In genomic region chr9:33089977-33090376, GRCm38 (mm10) we compare ENCODE assay signal across 28 mouse cellular contexts.
"Had no signal": no experiment of that assay in that cellular context is flagged by ENCODE, and none has a peak within 500 bp of the region (broad histone marks: within the 10 kb centered on the region; RNA-seq: fewer than 3 reads in every experiment).

No protein-coding gene starts in this region.

- H3K36me3 ChIP-seq: heart, embryonic 13.5 days; heart, embryonic 15.5 days; hindbrain, embryonic 13.5 days; hindbrain, embryonic 15.5 days; kidney, embryonic 15.5 days; limb, embryonic 10.5 days; limb, embryonic 12.5 days; liver, embryonic 13.5 days; liver, embryonic 15.5 days had no signal

- H3K4me3 ChIP-seq: heart, adult 2 months; heart, embryonic 13.5 days; heart, embryonic 15.5 days; hindbrain, embryonic 13.5 days; hindbrain, embryonic 15.5 days; kidney, embryonic 15.5 days; limb, embryonic 10.5 days; limb, embryonic 12.5 days; liver, embryonic 13.5 days; liver, embryonic 15.5 days had no signal

- DNase-seq: gastrocnemius, postnatal 14 days; gastrocnemius, postnatal 36 days; heart, adult 2 months; heart, postnatal 14 days; heart, postnatal 36 days; kidney, adult 11 months; kidney, adult 2 months; kidney, adult 9 months; kidney, postnatal 14 days; kidney, postnatal 36 days; layer of hippocampus, adult 9-11 months; layer of hippocampus, postnatal 36 days; liver; liver, embryonic 13.5 days; liver, postnatal 0 days had no signal

- H3K27ac ChIP-seq: heart, adult 2 months; heart, embryonic 13.5 days; heart, embryonic 15.5 days; hindbrain, embryonic 13.5 days; hindbrain, embryonic 15.5 days; hindbrain, postnatal 0 days; kidney, embryonic 15.5 days; kidney, postnatal 0 days; limb, embryonic 10.5 days; limb, embryonic 12.5 days; liver, embryonic 13.5 days; liver, embryonic 15.5 days had no signal

- H3K4me1 ChIP-seq: heart, embryonic 13.5 days; heart, embryonic 15.5 days; hindbrain, embryonic 13.5 days; hindbrain, embryonic 15.5 days; kidney, embryonic 15.5 days; limb, embryonic 10.5 days; limb, embryonic 12.5 days; liver, embryonic 13.5 days; liver, embryonic 15.5 days had no signal

- H3K9ac ChIP-seq: heart, embryonic 13.5 days; heart, embryonic 15.5 days; hindbrain, embryonic 13.5 days; hindbrain, embryonic 15.5 days; kidney, embryonic 15.5 days; limb, embryonic 12.5 days; liver, embryonic 13.5 days; liver, embryonic 15.5 days; liver, postnatal 0 days had no signal

- H3K27me3 ChIP-seq: heart, embryonic 13.5 days; heart, embryonic 15.5 days; kidney, embryonic 15.5 days; limb, embryonic 12.5 days; liver, embryonic 13.5 days; liver, embryonic 15.5 days had no signal

- ATAC-seq: hindbrain, postnatal 0 days; intestine, embryonic 16.5 days; liver, postnatal 0 days had no signal

- H3K4me2 ChIP-seq: heart, embryonic 11.5 days; heart, embryonic 13.5 days; heart, embryonic 15.5 days; hindbrain, embryonic 13.5 days; hindbrain, embryonic 15.5 days; kidney, embryonic 15.5 days; limb, embryonic 12.5 days; liver, embryonic 11.5 days; liver, embryonic 13.5 days; liver, embryonic 15.5 days had no signal

- H3K9me3 ChIP-seq: heart, embryonic 13.5 days; heart, embryonic 15.5 days; hindbrain, embryonic 13.5 days; hindbrain, embryonic 15.5 days; kidney, embryonic 15.5 days; limb, embryonic 10.5 days; limb, embryonic 12.5 days; liver, embryonic 13.5 days; liver, embryonic 15.5 days had no signal
